Mouse (Mus musculus): ENCODE measurements at regions not wholly inside any gene's neighbourhood (a gene's known extent, or its start where the extent isn't known, plus 50 kb on each side); places are given as distances from the start of the nearest gene placed in this dataset.

DNA sequence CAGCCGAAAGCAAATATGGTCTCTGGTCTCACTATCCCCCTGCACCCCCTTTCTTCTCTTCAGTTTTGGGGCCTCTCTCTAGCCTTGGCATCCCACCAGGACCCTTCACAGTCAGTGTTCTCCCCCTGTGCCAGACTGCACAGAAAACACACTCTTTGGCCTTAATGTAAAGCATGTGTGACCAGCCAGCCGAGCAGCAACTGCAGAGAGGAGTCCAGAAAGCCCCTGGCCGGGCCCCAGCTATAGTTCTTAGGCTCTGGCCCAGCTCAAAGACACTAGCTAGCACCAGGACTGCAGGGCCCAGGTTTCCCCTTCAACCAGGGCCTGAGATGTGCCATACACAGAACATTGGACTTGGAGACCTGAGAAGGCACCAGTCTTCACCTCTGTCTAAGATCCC is 299.3 kb upstream of the Rtl1 start:
- TF ChIP-seq TAL1 (IDR thresholded peaks at IDR 0.05; ENCODE audit: low read length) (no peak), GATA1 (IDR thresholded peaks at IDR 0.05; ENCODE audit: low read length) (no peak)

All from erythroblast, embryonic 14.5 days (primary cell).